In the genomic region with DNA sequence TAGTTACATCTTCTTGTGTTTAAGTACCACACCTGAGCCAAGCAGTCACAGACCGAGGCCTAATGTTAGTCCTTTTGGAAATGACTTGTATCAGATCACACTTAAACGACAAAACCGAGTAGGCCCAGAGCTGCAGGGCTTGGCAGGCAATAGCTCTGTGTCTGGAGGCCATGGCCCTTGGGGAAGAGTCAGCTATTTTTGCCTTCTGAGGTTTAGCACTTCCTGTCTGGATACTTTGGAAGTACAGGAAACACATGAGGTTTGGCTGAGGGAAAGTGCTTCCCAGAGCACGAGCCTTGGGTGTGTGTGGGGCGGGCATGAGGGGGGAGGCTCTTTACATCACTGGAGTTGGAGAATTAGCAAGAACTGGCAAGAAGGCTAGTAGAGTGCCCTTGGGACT, we compare ENCODE assay signal across 12 mouse cellular contexts. TPM values are rescaled to one million over a fixed set of nuclear protein-coding genes. Genes with fewer than 3 reads are reported as not detected.
DNase-seq lines count a peak whose midpoint lies in the region; ATAC-seq lines count a peak whose summit lies in the region.
"Had no signal": no experiment of that assay in that cellular context is flagged by ENCODE, and none has a peak within 500 bp of the region (broad histone marks: within the 10 kb centered on the region; RNA-seq: fewer than 3 reads in every experiment).

No protein-coding gene starts in this region.

- no peaks in the 10 kb centered on the region for H3K36me3 ChIP-seq in kidney, embryonic 14.5 days (ENCODE audit: control insufficient read depth, insufficient read depth, low read length)
- no peaks in the 10 kb centered on the region for H3K36me3 ChIP-seq in heart, embryonic 14.5 days (ENCODE audit: control insufficient read depth, insufficient read depth, low read length)
- H3K36me3 ChIP-seq: forebrain, embryonic 15.5 days had no signal

- no peaks in the 10 kb centered on the region for H3K9me3 ChIP-seq in kidney, embryonic 14.5 days (ENCODE audit: control insufficient read depth, low read length)
- no peaks in the 10 kb centered on the region for H3K9me3 ChIP-seq in heart, embryonic 14.5 days (ENCODE audit: control insufficient read depth, low read length)
- H3K9me3 ChIP-seq: forebrain, embryonic 15.5 days had no signal

- H3K27ac ChIP-seq in kidney, embryonic 14.5 days (ENCODE audit: low read depth, low read length): no peak overlapping the region
- 0 out of 4 replicates have a peak overlapping the region, but pooled peaks of 1 of the 2 experiments have one; percentile 3 for H3K27ac ChIP-seq in heart, embryonic 14.5 days (replicated peaks in 1 of 2; ENCODE audit: control insufficient read depth in 1 of 2, insufficient read depth in 1 of 2, low read depth in 2 of 2, low read length in 2 of 2)
- H3K27ac ChIP-seq: forebrain, embryonic 15.5 days had no signal

- no peaks in the 10 kb centered on the region for H3K27me3 ChIP-seq in kidney, embryonic 14.5 days (ENCODE audit: control insufficient read depth, insufficient read depth, low read length)
- no peaks in the 10 kb centered on the region for H3K27me3 ChIP-seq in heart, embryonic 14.5 days (ENCODE audit: control insufficient read depth, insufficient read depth, low read length)
- H3K27me3 ChIP-seq: forebrain, embryonic 15.5 days had no signal

- no peak for ATAC-seq in kidney, embryonic 14.5 days (ENCODE audit: low FRiP score, low TSS enrichment)
- ATAC-seq in heart, embryonic 14.5 days (ENCODE audit: insufficient number of reproducible peaks, insufficient read depth, low FRiP score, low read depth): 0 out of 2 replicates have a peak, but pooled peaks have one; percentile 31
- ATAC-seq in megakaryocyte progenitor cell, adult 5-6 weeks (replicated peaks; ENCODE audit: poor library complexity): no peak
- ATAC-seq: forebrain, embryonic 15.5 days; midbrain, embryonic 16.5 days had no signal

- H3K4me1 ChIP-seq in kidney, embryonic 14.5 days (ENCODE audit: control insufficient read depth, insufficient read depth, low read length): 0 out of 2 replicates have a peak, but pooled peaks cover 3% of the 10 kb centered on the region
- peaks cover 9 to 10% of the 10 kb centered on the region in 2 experiments for H3K4me1 ChIP-seq in heart, embryonic 14.5 days (ENCODE audit: control insufficient read depth in 2 of 2, insufficient read depth in 2 of 2, low read length in 2 of 2)

- H3K4me3 ChIP-seq in kidney, embryonic 14.5 days (ENCODE audit: low read length): no peak overlapping the region
- H3K4me3 ChIP-seq in heart, embryonic 14.5 days (ENCODE audit: control insufficient read depth in 1 of 2, insufficient read depth in 1 of 2, low read depth in 1 of 2, low read length in 2 of 2): no peak overlapping the region
- H3K4me3 ChIP-seq: forebrain, embryonic 15.5 days had no signal

- DNase-seq in kidney, adult 11 months: peak; percentile 67
- peak; percentile 11 for DNase-seq in adrenal gland, postnatal 25 days
- DNase-seq in kidney, postnatal 14 days: peak; percentile 76
- no peak for DNase-seq in urinary bladder, adult 18-20 months (ENCODE audit: low spot score in 2 of 2)
- no peak for DNase-seq in thymus, postnatal 14 days
- DNase-seq: cerebellum, postnatal 25 days; layer of hippocampus, adult 9-11 months had no signal

- 48% methylated on average over 5 of the region's 5 CpGs for WGBS in kidney, embryonic 14.5 days
- WGBS in heart, embryonic 14.5 days: 45% methylated on average over 5 of the region's 5 CpGs

- no peak overlapping the region for H3K9ac ChIP-seq in kidney, embryonic 14.5 days (ENCODE audit: low read depth, low read length)
- H3K9ac ChIP-seq in heart, embryonic 14.5 days (ENCODE audit: low read length): no peak overlapping the region
- H3K9ac ChIP-seq: forebrain, embryonic 15.5 days had no signal

- H3K4me2 ChIP-seq in kidney, embryonic 14.5 days (replicated peaks; ENCODE audit: low read depth, low read length): no peak overlapping the region
- H3K4me2 ChIP-seq in heart, embryonic 14.5 days (ENCODE audit: low read length): no peak overlapping the region
- H3K4me2 ChIP-seq: forebrain, embryonic 15.5 days had no signal

RNA-seq across cellular contexts. Expression of gene B3gntl1, which starts 13.7 kb away (rescaled TPM):
- polyA plus RNA-seq in kidney, embryonic 14.5 days (2014; fragmentation: Nextera tagmentation; extraction: Ambion mirVana): 5.6 and 7.6 TPM in 2 replicates
- total RNA-seq in adrenal gland, postnatal 25 days (2021): 14.9 and 16.9 TPM in 2 replicates
- polyA plus RNA-seq in heart, embryonic 14.5 days (2014; fragmentation: Nextera tagmentation; extraction: Ambion mirVana): 6.3 and 7.0 TPM in 2 replicates
- total RNA-seq in megakaryocyte progenitor cell, adult 5-6 weeks (2015): 3.2 and 6.6 TPM in 2 replicates
- 8.0 and 8.6 TPM in 2 replicates for total RNA-seq in megakaryocyte progenitor cell, adult 5-6 weeks (2017)

RNA-seq across cellular contexts. Expression of gene Metrnl, which starts 14.7 kb away (rescaled TPM):
- polyA plus RNA-seq in kidney, embryonic 14.5 days (2014; fragmentation: Nextera tagmentation; extraction: Ambion mirVana): 15.6 and 18.3 TPM in 2 replicates
- 27.6 and 33.6 TPM in 2 replicates for total RNA-seq in adrenal gland, postnatal 25 days (2021)
- polyA plus RNA-seq in heart, embryonic 14.5 days (2014; fragmentation: Nextera tagmentation; extraction: Ambion mirVana): 18.1 and 20.1 TPM in 2 replicates
- 1.3 and 1.7 TPM in 2 replicates for total RNA-seq in megakaryocyte progenitor cell, adult 5-6 weeks (2015)
- 0.87 and 0.91 TPM in 2 replicates for total RNA-seq in megakaryocyte progenitor cell, adult 5-6 weeks (2017)

Comparison
In these comparisons a context has a peak if more than half of its experiments do, and no peak if none do; other contexts are left out.
1. DNase-seq: peak in kidney, adult 11 months (single experiment), adrenal gland, postnatal 25 days (single experiment) and kidney, postnatal 14 days (single experiment); none in urinary bladder, adult 18-20 months (0 of 2) and thymus, postnatal 14 days (single experiment).
2. RNA of gene Metrnl, which starts 14.7 kb away (total RNA-seq): 27.6 to 33.6 TPM in adrenal gland, postnatal 25 days; 0.87 to 1.7 TPM in megakaryocyte progenitor cell, adult 5-6 weeks; every median in the first group is over 10 times any median in the second.